Mouse (Mus musculus) testis, adult 2 months (tissue): Measurements from ENCODE around the gene Chd9. TPM values are rescaled to one million over a fixed set of nuclear protein-coding genes. Genes with fewer than 3 reads are reported as not detected.
A peak's percentile ranks its signal among the peaks of the same experiment; 100 is the strongest.

ENCODE experiments used
- H3K27ac ChIP-seq: fragments of 200-500 bp; 2 replicates; pipeline ENCODE4 v1.5.1; 2012; ENCODE audit warnings: low read depth, low read length; ENCODE audit not compliant: control insufficient read depth, insufficient read depth
- H3K27me3 ChIP-seq: fragments of 200-500 bp; 2 replicates; pipeline ENCODE4 v1.6.1; 2012; ENCODE audit warnings: mild to moderate bottlenecking, low read length, moderate library complexity; ENCODE audit not compliant: control insufficient read depth, insufficient read depth
- H3K36me3 ChIP-seq: fragments of 200-500 bp; 2 replicates; pipeline ENCODE4 v1.6.1; 2012; ENCODE audit warnings: mild to moderate bottlenecking, low read length; ENCODE audit not compliant: control insufficient read depth, insufficient read depth
- H3K4me1 ChIP-seq: fragments of 200-500 bp; 2 replicates; pipeline ENCODE4 v1.6.1; 2012; ENCODE audit warnings: low read length; ENCODE audit not compliant: control insufficient read depth, insufficient read depth
- H3K4me3 ChIP-seq: fragments of 200-500 bp; 2 replicates; pipeline ENCODE4 v1.5.1; 2012; ENCODE audit warnings: low read depth, mild to moderate bottlenecking, low read length, moderate library complexity, mixed read lengths; ENCODE audit not compliant: control insufficient read depth
- CTCF ChIP-seq: fragments of 200-500 bp; IDR thresholded peaks from 2 replicates; pipeline ENCODE4 v1.5.1; 2012; ENCODE audit warnings: low read depth, mild to moderate bottlenecking, inconsistent platforms, low read length, moderate library complexity; ENCODE audit not compliant: control insufficient read depth, insufficient read depth, insufficient replicate concordance
- POLR2A ChIP-seq: fragments of 200-500 bp; IDR thresholded peaks from 2 replicates; pipeline ENCODE4 v1.6.1; 2012; ENCODE audit warnings: low read depth, mild to moderate bottlenecking, inconsistent platforms, low read length, moderate library complexity; ENCODE audit not compliant: control insufficient read depth
- polyA plus RNA-seq: library from polyadenylated mRNA; depleted of rRNA; stranded (reverse); fragments of >200 nt; gene quantifications from 2 replicates; pipeline ENCODE4 v1.2.3, GENCODE M21; 2012

The Chd9 gene
- polyA plus RNA-seq, 1 experiment: 14.3 TPM

GRCm38 (mm10) chr8:90828987-90829740 is 1.0 kb downstream of the Chd9 start:
- Histone ChIP-seq H3K27ac (peak overlapping the region; percentile 22; the same call in 1 of the 2 replicates), H3K36me3 (no peaks in the 10 kb centered on the region), H3K4me1 (peaks cover 12% of the 10 kb centered on the region), H3K27me3 (no peaks in the 10 kb centered on the region), H3K4me3 (peak overlapping the region; percentile 59)
- TF ChIP-seq POLR2A (no peak), CTCF (no peak)

- Histone ChIP-seq H3K36me3 (no peaks in the 10 kb centered on the region), H3K27ac (no peak overlapping the region), H3K4me3 (no peak overlapping the region), H3K4me1 (peaks cover 12% of the 10 kb centered on the region), H3K27me3 (no peaks in the 10 kb centered on the region)
- TF ChIP-seq CTCF (no peak), POLR2A (no peak)
These were observed 1.7 kb downstream of the Chd9 start for GRCm38 (mm10) chr8:90829825-90830224.

DNA sequence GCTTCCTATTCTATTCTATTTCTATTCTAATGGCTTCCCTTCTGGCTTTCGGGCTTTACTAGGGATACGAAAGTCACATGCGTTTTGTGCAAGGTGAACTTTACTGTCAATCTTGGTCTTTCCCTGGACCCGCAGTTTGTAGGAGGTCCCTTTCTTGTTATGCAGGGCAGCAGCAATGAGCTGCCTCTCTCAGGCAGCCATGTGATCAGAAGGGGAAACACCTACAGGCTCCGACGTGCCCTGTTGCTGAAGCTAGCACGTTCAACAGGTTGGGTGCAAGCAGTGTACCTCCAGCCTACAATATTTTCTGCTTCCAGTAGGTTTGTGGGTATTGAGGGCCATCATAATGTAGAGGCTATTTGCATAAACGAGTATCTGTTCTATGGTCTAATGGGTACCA is 2.8 kb downstream of the Chd9 start:
- no peaks in the 10 kb centered on the region for H3K27me3 ChIP-seq
- no peak for TF ChIP-seq POLR2A
- TF ChIP-seq CTCF: no peak
- H3K4me1 ChIP-seq: peaks cover 12% of the 10 kb centered on the region
- no peaks in the 10 kb centered on the region for H3K36me3 ChIP-seq
- no peak overlapping the region for H3K4me3 ChIP-seq
- H3K27ac ChIP-seq: no peak overlapping the region

DNA sequence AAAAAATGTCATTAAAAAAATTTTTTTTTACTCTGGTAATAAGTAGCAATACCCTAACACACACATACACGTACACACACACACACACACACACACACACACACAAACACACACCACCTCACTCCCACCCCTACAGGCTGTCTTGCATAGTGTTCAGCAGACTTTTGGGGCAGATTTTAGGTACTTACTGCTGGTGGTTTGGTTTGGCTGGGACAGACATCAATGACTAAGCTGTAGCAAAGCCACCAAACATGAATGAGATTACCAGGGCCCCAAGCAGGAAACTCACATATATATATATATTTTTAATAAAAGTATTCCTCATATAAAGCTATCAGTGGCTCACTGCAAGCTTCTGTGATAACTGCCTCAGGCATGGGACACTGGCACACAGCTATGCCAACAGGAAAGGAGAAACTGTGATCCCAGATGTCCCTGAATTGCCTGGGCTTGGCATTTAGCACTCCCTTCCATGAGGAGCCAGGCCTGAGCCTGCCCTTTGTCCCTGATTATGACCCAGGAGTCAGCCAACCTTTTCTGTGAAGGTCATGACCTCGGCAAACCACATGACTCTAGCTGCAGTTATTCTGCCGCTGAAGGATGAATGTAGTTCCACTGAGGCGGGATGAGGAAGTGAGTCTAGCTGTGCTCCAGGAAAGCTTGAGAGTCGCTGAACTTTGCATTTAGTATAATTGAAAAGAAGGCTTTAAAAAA is 4.6 kb downstream of the Chd9 start:
- no peaks in the 10 kb centered on the region for H3K27me3 ChIP-seq
- no peaks in the 10 kb centered on the region for H3K36me3 ChIP-seq
- H3K4me1 ChIP-seq: peaks cover 12% of the 10 kb centered on the region
- no peak overlapping the region for H3K4me3 ChIP-seq
- no peak overlapping the region for H3K27ac ChIP-seq
- no peak for TF ChIP-seq POLR2A

DNA sequence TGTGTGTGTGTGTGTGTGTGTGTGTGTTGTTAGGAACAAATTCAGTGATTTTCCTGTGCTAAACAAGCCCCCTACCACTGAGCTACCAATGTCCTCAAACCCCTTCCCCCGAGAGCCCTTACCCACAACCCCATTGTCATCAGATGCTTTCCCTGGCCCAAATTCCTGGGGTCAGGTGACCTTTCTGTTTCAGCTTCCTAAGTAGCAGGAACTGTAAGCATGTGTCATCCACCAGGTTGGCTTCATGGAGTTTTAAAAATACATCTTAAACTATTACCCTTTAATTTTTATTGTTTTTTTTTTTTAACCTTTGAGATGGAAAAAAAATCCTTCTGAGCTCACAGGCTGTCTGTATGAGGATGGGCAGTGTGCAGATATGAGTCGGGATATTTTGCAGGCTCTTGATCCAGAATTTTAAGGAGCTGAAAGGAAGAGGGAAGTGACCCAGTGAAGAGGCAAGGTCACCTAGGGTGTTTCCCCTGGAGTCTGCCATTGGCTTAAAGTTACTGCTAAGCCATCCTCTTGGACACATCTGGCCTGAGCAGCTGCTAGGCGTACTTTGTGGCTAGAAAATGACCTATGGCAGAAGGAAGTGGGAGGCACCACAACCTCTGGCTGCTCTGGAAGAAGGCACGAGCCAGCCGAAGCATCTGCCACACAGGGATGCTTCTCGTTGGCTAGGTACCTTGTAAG is 5.6 kb downstream of the Chd9 start:
- Histone ChIP-seq H3K27ac (no peak overlapping the region), H3K4me1 (peaks cover 5% of the 10 kb centered on the region), H3K27me3 (no peaks in the 10 kb centered on the region), H3K4me3 (no peak overlapping the region), H3K36me3 (no peaks in the 10 kb centered on the region)
- no peak for TF ChIP-seq CTCF
- TF ChIP-seq POLR2A: no peak

DNA sequence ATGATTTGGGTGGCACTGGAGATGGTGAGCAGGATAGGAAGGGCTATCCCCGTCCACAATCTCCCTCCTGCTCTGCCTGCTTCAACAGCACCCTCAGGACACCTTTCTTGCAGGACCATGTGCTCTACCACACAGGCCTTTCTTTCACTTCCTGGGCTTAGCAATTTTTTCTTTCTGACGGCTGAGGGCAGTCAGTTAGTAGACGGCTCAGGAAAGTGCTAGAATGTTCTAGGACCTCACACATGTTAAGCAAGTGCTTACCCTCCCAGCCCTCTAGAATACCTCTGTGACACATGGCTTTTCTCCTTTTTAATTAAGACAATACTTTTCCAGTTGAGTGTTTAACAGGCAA is 6.1 kb downstream of the Chd9 start:
- Histone ChIP-seq H3K27me3 (no peaks in the 10 kb centered on the region), H3K27ac (no peak overlapping the region), H3K36me3 (no peaks in the 10 kb centered on the region), H3K4me1 (0 out of 2 replicates have a peak, but pooled peaks cover under 1% of the 10 kb centered on the region), H3K4me3 (no peak overlapping the region)
- TF ChIP-seq POLR2A (no peak), CTCF (no peak)

GRCm38 (mm10) chr8:90837440-90837839 is 9.3 kb downstream of the Chd9 start:
- no peaks in the 10 kb centered on the region for H3K27me3 ChIP-seq
- H3K36me3 ChIP-seq: no peaks in the 10 kb centered on the region
- H3K4me3 ChIP-seq: no peak overlapping the region
- TF ChIP-seq POLR2A: no peak
- TF ChIP-seq CTCF: no peak
- H3K27ac ChIP-seq: no peak overlapping the region
- no peaks in the 10 kb centered on the region for H3K4me1 ChIP-seq
